Mouse (Mus musculus): ENCODE data around the gene Tgfb1. TPM values are rescaled to one million over a fixed set of nuclear protein-coding genes. Genes with fewer than 3 reads are reported as not detected.

The Tgfb1 gene
- 0.59 and 1.2 TPM in 2 replicates for polyA plus RNA-seq (2015; fragmentation: Nextera tagmentation; extraction: Ambion mirVana)

GRCm38 (mm10) chr7:25686680-25687531 lies at the start of gene Tgfb1:
Gene Tgfb1, plus strand, starts transcription at chr7:25687002.
- H3K4me2 ChIP-seq (replicated peaks), result peak within 1 kb of the TSS; percentile 62
- ATAC-seq, result peak; percentile 29; the same call in 1 of the 2 replicates
- H3K4me1 ChIP-seq (replicated peaks), result peaks cover 41% of the 10 kb centered on the region
- no peak within 1 kb of the TSS for H3K27ac ChIP-seq
- no peaks in the 10 kb centered on the region for H3K9me3 ChIP-seq
- H3K4me3 ChIP-seq (replicated peaks), result peak within 1 kb of the TSS; percentile 43
- under 1% methylated on average over 63 of the region's 69 CpGs for WGBS
- peaks cover 70% of the 10 kb centered on the region for H3K27me3 ChIP-seq
- peaks cover 6% of the 10 kb centered on the region; the same call in 1 of the 2 replicates for H3K36me3 ChIP-seq
- peak within 1 kb of the TSS; percentile 32 for H3K9ac ChIP-seq (replicated peaks)

GRCm38 (mm10) chr7:25637099-25637498 lies 49.7 kb upstream of the Tgfb1 start:
- WGBS, result 90% methylated on average over 5 of the region's 5 CpGs
- no peak for ATAC-seq
- no peak overlapping the region for H3K9ac ChIP-seq (replicated peaks)
- H3K9me3 ChIP-seq, result no peaks in the 10 kb centered on the region
- H3K27ac ChIP-seq, result no peak overlapping the region
- no peak overlapping the region for H3K4me3 ChIP-seq (replicated peaks)
- H3K4me1 ChIP-seq (replicated peaks), result no peaks in the 10 kb centered on the region
- H3K27me3 ChIP-seq, result no peaks in the 10 kb centered on the region
- H3K36me3 ChIP-seq, result peaks cover 79% of the 10 kb centered on the region
- H3K4me2 ChIP-seq (replicated peaks), result no peak overlapping the region

- Histone ChIP-seq H3K9ac (replicated peaks) (no peak overlapping the region), H3K36me3 (peaks cover 62% of the 10 kb centered on the region), H3K27ac (no peak overlapping the region), H3K9me3 (no peaks in the 10 kb centered on the region), H3K4me2 (replicated peaks) (no peak overlapping the region), H3K4me3 (replicated peaks) (no peak overlapping the region), H3K27me3 (no peaks in the 10 kb centered on the region), H3K4me1 (replicated peaks) (no peaks in the 10 kb centered on the region)
- 87% methylated on average over 4 of the region's 4 CpGs for WGBS
- no peak for ATAC-seq
These were observed 47.0 kb upstream of the Tgfb1 start for GRCm38 (mm10) chr7:25639754-25640153.

GRCm38 (mm10) chr7:25644136-25644535 lies 42.7 kb upstream of the Tgfb1 start:
- Histone ChIP-seq H3K27me3 (no peaks in the 10 kb centered on the region), H3K4me2 (replicated peaks) (no peak overlapping the region), H3K9ac (replicated peaks) (no peak overlapping the region), H3K4me1 (replicated peaks) (0 out of 2 replicates have a peak, but pooled peaks cover 3% of the 10 kb centered on the region), H3K9me3 (no peaks in the 10 kb centered on the region), H3K27ac (no peak overlapping the region), H3K4me3 (replicated peaks) (no peak overlapping the region), H3K36me3 (peaks cover 29% of the 10 kb centered on the region)
- 89% methylated on average over 10 of the region's 10 CpGs for WGBS
- ATAC-seq, result no peak

- 73% methylated on average over 4 of the region's 4 CpGs for WGBS
- H3K4me2 ChIP-seq (replicated peaks), result no peak overlapping the region
- no peak overlapping the region for H3K9ac ChIP-seq (replicated peaks)
- 0 out of 2 replicates have a peak, but pooled peaks cover 5% of the 10 kb centered on the region for H3K4me1 ChIP-seq (replicated peaks)
- H3K9me3 ChIP-seq, result no peaks in the 10 kb centered on the region
- no peak for ATAC-seq
- no peaks in the 10 kb centered on the region for H3K27me3 ChIP-seq
- H3K36me3 ChIP-seq, result peaks cover 28% of the 10 kb centered on the region
- H3K4me3 ChIP-seq (replicated peaks), result no peak overlapping the region
- no peak overlapping the region for H3K27ac ChIP-seq
These were observed 42.2 kb upstream of the Tgfb1 start for GRCm38 (mm10) chr7:25644631-25645030.

GRCm38 (mm10) chr7:25645074-25645473 lies 41.7 kb upstream of the Tgfb1 start:
- no peak for ATAC-seq
- Histone ChIP-seq H3K27ac (no peak overlapping the region), H3K9ac (replicated peaks) (no peak overlapping the region), H3K27me3 (no peaks in the 10 kb centered on the region), H3K4me2 (replicated peaks) (no peak overlapping the region), H3K4me3 (replicated peaks) (no peak overlapping the region), H3K9me3 (no peaks in the 10 kb centered on the region), H3K4me1 (replicated peaks) (0 out of 2 replicates have a peak, but pooled peaks cover 5% of the 10 kb centered on the region), H3K36me3 (peaks cover 24% of the 10 kb centered on the region)
- WGBS, result 48% methylated on average over 14 of the region's 14 CpGs

- Histone ChIP-seq H3K4me2 (replicated peaks) (no peak overlapping the region), H3K27ac (no peak overlapping the region), H3K9me3 (no peaks in the 10 kb centered on the region), H3K4me1 (replicated peaks) (0 out of 2 replicates have a peak, but pooled peaks cover 5% of the 10 kb centered on the region), H3K36me3 (peaks cover 7% of the 10 kb centered on the region), H3K9ac (replicated peaks) (no peak overlapping the region), H3K4me3 (replicated peaks) (no peak overlapping the region), H3K27me3 (no peaks in the 10 kb centered on the region)
- ATAC-seq, result no peak
- WGBS, result 61% methylated on average over 5 of the region's 5 CpGs
These were observed 39.2 kb upstream of the Tgfb1 start for GRCm38 (mm10) chr7:25647574-25648123.

GRCm38 (mm10) chr7:25649839-25650238 lies 37.0 kb upstream of the Tgfb1 start:
- no peak overlapping the region for H3K4me3 ChIP-seq (replicated peaks)
- no peaks in the 10 kb centered on the region for H3K9me3 ChIP-seq
- no peak overlapping the region for H3K27ac ChIP-seq
- 89% methylated on average over 5 of the region's 5 CpGs for WGBS
- H3K4me1 ChIP-seq (replicated peaks), result 0 out of 2 replicates have a peak, but pooled peaks cover 5% of the 10 kb centered on the region
- no peaks in the 10 kb centered on the region for H3K27me3 ChIP-seq
- H3K4me2 ChIP-seq (replicated peaks), result no peak overlapping the region
- peaks cover 6% of the 10 kb centered on the region for H3K36me3 ChIP-seq
- no peak for ATAC-seq
- no peak overlapping the region for H3K9ac ChIP-seq (replicated peaks)

GRCm38 (mm10) chr7:25651281-25651680 lies 35.5 kb upstream of the Tgfb1 start:
- ATAC-seq, result no peak
- H3K9ac ChIP-seq (replicated peaks), result no peak overlapping the region
- no peaks in the 10 kb centered on the region; the same call in 1 of the 2 replicates for H3K36me3 ChIP-seq
- H3K9me3 ChIP-seq, result no peaks in the 10 kb centered on the region
- no peak overlapping the region for H3K4me2 ChIP-seq (replicated peaks)
- 92% methylated on average over 8 of the region's 8 CpGs for WGBS
- peaks cover 11% of the 10 kb centered on the region for H3K4me1 ChIP-seq (replicated peaks)
- no peaks in the 10 kb centered on the region for H3K27me3 ChIP-seq
- no peak overlapping the region for H3K27ac ChIP-seq
- no peak overlapping the region for H3K4me3 ChIP-seq (replicated peaks)

GRCm38 (mm10) chr7:25652244-25652759 lies 34.5 kb upstream of the Tgfb1 start:
- ATAC-seq, result no peak
- Histone ChIP-seq H3K4me1 (replicated peaks) (peaks cover 20% of the 10 kb centered on the region), H3K36me3 (no peaks in the 10 kb centered on the region; the same call in 1 of the 2 replicates), H3K4me3 (replicated peaks) (no peak overlapping the region), H3K27me3 (no peaks in the 10 kb centered on the region), H3K27ac (no peak overlapping the region), H3K4me2 (replicated peaks) (no peak overlapping the region), H3K9me3 (no peaks in the 10 kb centered on the region), H3K9ac (replicated peaks) (no peak overlapping the region)
- 91% methylated on average over 12 of the region's 12 CpGs for WGBS

GRCm38 (mm10) chr7:25655601-25656428 lies 31.0 kb upstream of the Tgfb1 start:
- no peaks in the 10 kb centered on the region; the same call in 1 of the 2 replicates for H3K36me3 ChIP-seq
- H3K4me2 ChIP-seq (replicated peaks), result no peak overlapping the region
- no peaks in the 10 kb centered on the region for H3K9me3 ChIP-seq
- 81% methylated on average over 11 of the region's 11 CpGs for WGBS
- peaks cover 35% of the 10 kb centered on the region for H3K4me1 ChIP-seq (replicated peaks)
- no peak overlapping the region for H3K9ac ChIP-seq (replicated peaks)
- H3K27ac ChIP-seq, result no peak overlapping the region
- ATAC-seq, result no peak
- H3K4me3 ChIP-seq (replicated peaks), result no peak overlapping the region
- H3K27me3 ChIP-seq, result no peaks in the 10 kb centered on the region
